Comparison of ENCODE assay signal across 7 mouse cellular contexts in genomic region chr1:54922707-54923106, GRCm38 (mm10). TPM values are rescaled to one million over a fixed set of nuclear protein-coding genes. Genes with fewer than 3 reads are reported as not detected.
DNase-seq lines count a peak whose midpoint lies in the region; ATAC-seq and TF ChIP-seq lines count a peak whose summit lies in the region.

No protein-coding gene starts in this region.

- peak; percentile 49 for DNase-seq in layer of hippocampus, adult 11-12 months (ENCODE audit: low spot score)
- DNase-seq in layer of hippocampus, postnatal 25 days (ENCODE audit: extremely low spot score in 1 of 2, low spot score in 1 of 2), result no peak
- peak; percentile 73 for DNase-seq in Muller cell, postnatal 12 days (ENCODE audit: inconsistent ontology term)
- DNase-seq in brain, embryonic 14.5 days (ENCODE audit: low read depth), result peak; percentile 62
- peak; percentile 48 for DNase-seq in layer of hippocampus, adult 9-11 months
- DNase-seq in spleen, adult 18-20 months, result no peak

- TF ChIP-seq POLR2A in brain, embryonic 14.5 days (IDR thresholded peaks at IDR 0.05; ENCODE audit: borderline replicate concordance, extremely low read depth, insufficient read depth, insufficient read length, poor library complexity, severe bottlenecking), result no peak

- no peak for TF ChIP-seq CTCF in brain, embryonic 14.5 days (IDR thresholded peaks at IDR 0.05; ENCODE audit: borderline replicate concordance, extremely low read depth, insufficient read depth, insufficient read length)

- no peak for ATAC-seq in frontal cortex, adult (ENCODE audit: low TSS enrichment)

RNA-seq across cellular contexts. Expression of gene Ankrd44, which starts 3.5 kb away (rescaled TPM):
- 10 to 100 TPM; 17.1 to 17.3 TPM for total RNA-seq in layer of hippocampus, postnatal 25 days (2021)
- 51.3 and 55.5 TPM in 2 replicates for polyA plus RNA-seq in brain, embryonic 14.5 days (2012; rRNA removed)

Comparison
In these comparisons a context has a peak if more than half of its experiments do, and no peak if none do; other contexts are left out.
1. DNase-seq: peak in layer of hippocampus, adult 11-12 months (single experiment), Muller cell, postnatal 12 days (single experiment), brain, embryonic 14.5 days (single experiment) and layer of hippocampus, adult 9-11 months (single experiment); none in layer of hippocampus, postnatal 25 days (0 of 2) and spleen, adult 18-20 months (0 of 2).